Mouse (Mus musculus): Measurements from ENCODE around the gene Polq. TPM values are rescaled to one million over a fixed set of nuclear protein-coding genes. Genes with fewer than 3 reads are reported as not detected.

The Polq gene
- polyA plus RNA-seq (2012; rRNA removed), result 14.2 and 14.7 TPM in 2 replicates

GRCm38 (mm10) chr16:37011061-37011921 is at the start of gene Polq:
Gene Polq, plus strand, starts transcription at chr16:37011786.

DNA sequence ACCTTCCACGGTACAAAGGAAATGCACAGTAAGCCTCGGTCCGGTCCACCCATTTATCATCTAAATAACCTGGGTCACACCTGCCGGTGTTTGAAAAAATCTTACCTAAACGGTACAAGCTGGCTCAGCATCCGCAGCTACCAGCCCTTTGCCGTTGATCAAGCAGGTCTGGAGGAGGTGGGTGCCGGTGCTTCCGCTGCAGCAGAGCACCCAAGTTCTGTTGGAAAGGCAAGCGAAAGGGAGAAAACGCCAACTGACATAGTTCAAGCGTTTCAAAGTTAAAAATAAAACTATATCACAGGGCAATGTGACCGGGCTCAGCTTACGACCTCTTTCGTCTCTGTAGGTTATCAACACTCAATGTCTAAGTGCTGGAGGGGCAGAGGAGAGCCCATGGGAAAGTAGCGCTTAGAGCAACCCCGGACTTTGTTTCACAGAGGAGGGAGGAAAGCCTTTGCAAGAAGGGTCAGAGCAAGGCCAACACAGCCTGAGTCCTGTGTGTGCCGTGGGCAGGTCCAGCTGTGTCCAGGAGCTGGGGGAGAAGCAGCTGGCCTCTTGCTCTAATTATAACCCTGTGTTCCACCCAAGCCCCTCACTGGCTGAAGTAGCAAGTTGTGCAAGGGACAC is 21.5 kb upstream of the Polq start, which contains the start of gene Fbxo40:
TSS of gene Fbxo40 (minus strand) at position 469 of the 627 bp plus-strand sequence.

Other genes starting within 250 kb of the Polq start
- 4.3 and 9.4 TPM in 2 replicates for gene Slc15a2, start 226.8 kb upstream of the Polq start, polyA plus RNA-seq (2012; rRNA removed)
- gene Iqcb1, start 183.4 kb upstream of the Polq start, polyA plus RNA-seq (2012; rRNA removed), result 29.9 and 40.3 TPM in 2 replicates
- gene Eaf2, start 136.8 kb upstream of the Polq start, polyA plus RNA-seq (2012; rRNA removed), result 0.78 and 0.83 TPM in 2 replicates
- 28.9 and 35.1 TPM in 2 replicates for gene Golgb1, start 136.6 kb upstream of the Polq start, polyA plus RNA-seq (2012; rRNA removed)
- 3.5 and 6.1 TPM in 2 replicates for gene Hcls1, start 76.8 kb upstream of the Polq start, polyA plus RNA-seq (2012; rRNA removed)
- gene Fbxo40, start 21.3 kb upstream of the Polq start, polyA plus RNA-seq (2012; rRNA removed), result 0.16 and 0.29 TPM in 2 replicates

Measured in central nervous system, embryonic 11.5 days (tissue).